8 mouse cellular contexts compared by ENCODE assay signal in genomic region chr2:142900862-142901805, GRCm38 (mm10). TPM values are rescaled to one million over a fixed set of nuclear protein-coding genes. Genes with fewer than 3 reads are reported as not detected.
DNase-seq lines count a peak whose midpoint lies in the region; ATAC-seq lines count a peak whose summit lies in the region.

Kif16b (minus strand) TSS chr2:142901531.

- 0 out of 2 replicates have a peak within 1 kb of the TSS, but pooled peaks have one; percentile 10 for H3K27ac ChIP-seq in hindbrain, embryonic 11.5 days (ENCODE audit: low read depth, low read length)

- no peaks in the 10 kb centered on the region for H3K4me1 ChIP-seq in hindbrain, embryonic 11.5 days (replicated peaks; ENCODE audit: control insufficient read depth, insufficient read depth, low read length)

- peak within 1 kb of the TSS; percentile 70 for H3K4me3 ChIP-seq in hindbrain, embryonic 11.5 days (ENCODE audit: low read depth, low read length)

- no peaks in the 10 kb centered on the region for H3K27me3 ChIP-seq in hindbrain, embryonic 11.5 days (ENCODE audit: control insufficient read depth, insufficient read depth, low read length)

- H3K9me3 ChIP-seq in hindbrain, embryonic 11.5 days (ENCODE audit: control insufficient read depth, low read length), result no peaks in the 10 kb centered on the region

- no peaks in the 10 kb centered on the region for H3K36me3 ChIP-seq in hindbrain, embryonic 11.5 days (ENCODE audit: control insufficient read depth, insufficient read depth, low read length)

- peak; percentile 94 for DNase-seq in Muller cell, postnatal 12 days (ENCODE audit: inconsistent ontology term)
- DNase-seq in cerebellum, adult 9-11 months, result peak; percentile 93
- DNase-seq in frontal cortex, adult 2 months (ENCODE audit: extremely low spot score in 1 of 2, low spot score in 1 of 2), result peak; percentile 83 to 92
- DNase-seq in hindbrain, embryonic 11.5 days (ENCODE audit: low spot score), result peak; percentile 93
- peak; percentile 84 to 90 for DNase-seq in layer of hippocampus, postnatal 10 days (ENCODE audit: low spot score in 2 of 2)
- peak; percentile 93 for DNase-seq in lung, postnatal 10 days
- peak; percentile 95 for DNase-seq in ovary, postnatal 36 days (ENCODE audit: low spot score)
- peak; percentile 96 for DNase-seq in thymus, postnatal 25 days

- peak within 1 kb of the TSS; percentile 89 for H3K4me2 ChIP-seq in hindbrain, embryonic 11.5 days (replicated peaks; ENCODE audit: low read depth, low read length)

- 3% methylated on average over 58 of the region's 64 CpGs for WGBS in hindbrain, embryonic 11.5 days

- peak; percentile 92 for ATAC-seq in hindbrain, embryonic 11.5 days (ENCODE audit: low FRiP score)

- peak within 1 kb of the TSS; percentile 83 for H3K9ac ChIP-seq in hindbrain, embryonic 11.5 days (ENCODE audit: low read depth, low read length)

RNA-seq across cellular contexts. Expression of gene Kif16b, which starts in this region (rescaled TPM):
- 6.6 and 8.0 TPM in 2 replicates for polyA plus RNA-seq in frontal cortex, adult 2 months (2012; rRNA removed)
- 6.4 and 6.7 TPM in 2 replicates for polyA plus RNA-seq in hindbrain, embryonic 11.5 days (2014; fragmentation: Nextera tagmentation; extraction: Ambion mirVana)
- total RNA-seq in layer of hippocampus, postnatal 10 days (2021), result 1 to 10 TPM; 7.9 to 8.6 TPM

Comparison
In these comparisons a context has a peak if more than half of its experiments do, and no peak if none do; other contexts are left out.
1. Peak in every context shown above with its lines: DNase-seq, ATAC-seq, H3K4me3 ChIP-seq and H3K27ac ChIP-seq.